Mouse (Mus musculus): ENCODE data around the gene Nup107. TPM values are rescaled to one million over a fixed set of nuclear protein-coding genes. Genes with fewer than 3 reads are reported as not detected.

The Nup107 gene
- polyA plus RNA-seq, 1 experiment from 2014 or later: 64.8 TPM

DNA sequence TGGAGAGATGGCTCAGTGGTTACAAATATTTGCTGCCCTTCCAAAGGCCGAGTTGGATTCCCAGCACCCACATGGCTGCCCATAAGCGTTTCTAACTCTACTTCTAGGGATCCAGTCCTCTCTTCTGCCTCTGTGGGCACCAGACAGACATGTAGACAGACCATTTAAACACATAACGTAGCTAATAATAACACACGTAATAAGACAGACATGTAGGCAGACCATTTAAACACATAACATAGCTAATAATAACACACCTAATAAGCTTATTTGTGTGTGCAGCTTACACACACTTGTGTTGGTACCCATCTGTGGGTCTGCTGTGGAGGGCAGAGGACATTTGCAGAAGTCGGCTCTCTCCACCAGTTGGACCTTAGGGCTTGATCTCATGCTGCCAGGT, 35.7 kb downstream of the Nup107 start:
- WGBS: 91% methylated on average over 5 of the region's 5 CpGs
- Histone ChIP-seq H3K4me1 (replicated peaks; ENCODE audit: control insufficient read depth, insufficient read depth, low read length) (no peaks in the 10 kb centered on the region), H3K9ac (ENCODE audit: low read length) (no peak overlapping the region), H3K27me3 (ENCODE audit: control insufficient read depth, insufficient read depth, low read depth, low read length) (no peaks in the 10 kb centered on the region), H3K36me3 (ENCODE audit: control insufficient read depth, insufficient read depth, low read length) (peaks cover 65% of the 10 kb centered on the region), H3K4me3 (ENCODE audit: low read length) (no peak overlapping the region), H3K27ac (ENCODE audit: low read length) (no peak overlapping the region), H3K9me3 (ENCODE audit: control insufficient read depth, low read length) (no peaks in the 10 kb centered on the region), H3K4me2 (ENCODE audit: low read depth, low read length) (no peak overlapping the region)
- no peak for ATAC-seq (ENCODE audit: low read depth)

DNA sequence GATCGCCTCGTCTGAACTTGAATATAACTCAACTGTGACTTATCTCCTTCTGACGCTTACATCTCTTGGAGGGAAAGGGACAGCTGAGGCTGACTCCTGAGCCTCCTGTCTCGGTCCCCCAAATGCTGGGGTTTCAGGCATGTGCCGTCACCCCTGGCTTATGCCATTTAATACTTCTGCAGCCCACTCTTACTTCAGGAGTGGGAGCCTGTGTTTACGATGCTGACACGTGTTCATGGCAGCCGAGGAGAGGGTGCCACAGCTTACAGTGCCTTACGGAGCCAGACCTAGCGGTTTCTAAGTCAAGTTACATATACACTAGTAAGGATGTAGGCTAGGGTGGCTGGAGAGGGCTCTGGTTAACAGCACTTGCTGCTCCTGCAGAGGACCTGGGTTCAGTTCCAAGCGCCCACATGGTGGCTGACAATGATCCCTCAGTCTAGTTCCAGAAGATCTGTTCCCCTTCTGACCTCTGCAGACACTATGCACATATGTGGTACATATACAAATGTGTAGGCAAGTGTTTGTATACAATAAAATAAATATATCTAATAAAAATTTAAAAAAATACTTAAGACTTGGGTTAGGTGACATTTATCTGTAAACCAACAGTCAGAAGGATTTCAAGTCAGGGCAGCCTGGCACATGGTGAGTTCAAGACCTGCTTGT, 36.6 kb downstream of the Nup107 start:
- 91% methylated on average over 11 of the region's 11 CpGs for WGBS
- no peak overlapping the region for H3K27ac ChIP-seq (ENCODE audit: low read length)
- peaks cover 65% of the 10 kb centered on the region for H3K36me3 ChIP-seq (ENCODE audit: control insufficient read depth, insufficient read depth, low read length)
- no peak for ATAC-seq (ENCODE audit: low read depth)
- no peak overlapping the region for H3K4me3 ChIP-seq (ENCODE audit: low read length)
- no peaks in the 10 kb centered on the region for H3K9me3 ChIP-seq (ENCODE audit: control insufficient read depth, low read length)
- H3K9ac ChIP-seq (ENCODE audit: low read length): no peak overlapping the region
- H3K27me3 ChIP-seq (ENCODE audit: control insufficient read depth, insufficient read depth, low read depth, low read length): no peaks in the 10 kb centered on the region
- H3K4me1 ChIP-seq (replicated peaks; ENCODE audit: control insufficient read depth, insufficient read depth, low read length): no peaks in the 10 kb centered on the region
- no peak overlapping the region for H3K4me2 ChIP-seq (ENCODE audit: low read depth, low read length)

- H3K9me3 ChIP-seq (ENCODE audit: control insufficient read depth, low read length): no peaks in the 10 kb centered on the region
- 87% methylated on average over 13 of the region's 13 CpGs for WGBS
- H3K27me3 ChIP-seq (ENCODE audit: control insufficient read depth, insufficient read depth, low read depth, low read length): no peaks in the 10 kb centered on the region
Measured at GRCm38 (mm10) chr10:117755086-117755798, 37.3 kb downstream of the Nup107 start.

DNA sequence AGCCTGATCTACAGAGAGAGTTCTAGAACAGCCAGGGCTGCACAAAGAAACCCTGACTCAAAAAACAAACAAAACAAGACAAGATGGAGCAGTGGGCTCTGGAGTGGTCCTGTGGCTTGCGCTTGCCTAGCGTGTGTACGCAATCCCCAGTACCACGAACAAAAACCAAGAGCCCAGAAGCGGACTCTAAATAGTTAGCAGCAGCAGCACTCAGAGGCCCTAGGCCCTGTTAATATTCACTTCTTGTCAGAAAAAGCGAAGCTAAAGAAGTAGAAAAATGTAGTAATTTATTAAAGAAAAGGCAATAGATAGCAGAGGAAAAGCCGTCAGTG, 37.9 kb downstream of the Nup107 start:
- peaks cover 3% of the 10 kb centered on the region; the same call in 1 of the 2 replicates for H3K9me3 ChIP-seq (ENCODE audit: control insufficient read depth, low read length)
- no peak for ATAC-seq (ENCODE audit: low read depth)
- 92% methylated on average over 7 of the region's 7 CpGs for WGBS

More at GRCm38 (mm10) chr10:117755086-117755798, 37.3 kb downstream of the Nup107 start:
- Histone ChIP-seq H3K4me3 (ENCODE audit: low read length) (no peak overlapping the region), H3K4me2 (ENCODE audit: low read depth, low read length) (no peak overlapping the region), H3K36me3 (ENCODE audit: control insufficient read depth, insufficient read depth, low read length) (peaks cover 61% of the 10 kb centered on the region), H3K4me1 (replicated peaks; ENCODE audit: control insufficient read depth, insufficient read depth, low read length) (no peaks in the 10 kb centered on the region), H3K9ac (ENCODE audit: low read length) (no peak overlapping the region), H3K27ac (ENCODE audit: low read length) (no peak overlapping the region)
- no peak for ATAC-seq (ENCODE audit: low read depth)

GRCm38 (mm10) chr10:117753711-117754608, 38.5 kb downstream of the Nup107 start:
- 90% methylated on average over 8 of the region's 8 CpGs for WGBS
- no peak for ATAC-seq (ENCODE audit: low read depth)

More for the DNA sequence above, 37.9 kb downstream of the Nup107 start:
- Histone ChIP-seq H3K36me3 (ENCODE audit: control insufficient read depth, insufficient read depth, low read length) (peaks cover 62% of the 10 kb centered on the region), H3K4me1 (replicated peaks; ENCODE audit: control insufficient read depth, insufficient read depth, low read length) (no peaks in the 10 kb centered on the region), H3K9ac (ENCODE audit: low read length) (no peak overlapping the region), H3K27me3 (ENCODE audit: control insufficient read depth, insufficient read depth, low read depth, low read length) (no peaks in the 10 kb centered on the region), H3K4me2 (ENCODE audit: low read depth, low read length) (no peak overlapping the region), H3K4me3 (ENCODE audit: low read length) (no peak overlapping the region), H3K27ac (ENCODE audit: low read length) (no peak overlapping the region)

GRCm38 (mm10) chr10:117752851-117753647, 39.5 kb downstream of the Nup107 start:
- peaks cover 3% of the 10 kb centered on the region; the same call in 1 of the 2 replicates for H3K9me3 ChIP-seq (ENCODE audit: control insufficient read depth, low read length)
- H3K4me1 ChIP-seq (replicated peaks; ENCODE audit: control insufficient read depth, insufficient read depth, low read length): no peaks in the 10 kb centered on the region
- no peak overlapping the region for H3K4me3 ChIP-seq (ENCODE audit: low read length)
- ATAC-seq (ENCODE audit: low read depth): no peak
- no peaks in the 10 kb centered on the region for H3K27me3 ChIP-seq (ENCODE audit: control insufficient read depth, insufficient read depth, low read depth, low read length)
- WGBS: 94% methylated on average over 5 of the region's 5 CpGs
- H3K27ac ChIP-seq (ENCODE audit: low read length): no peak overlapping the region
- no peak overlapping the region for H3K9ac ChIP-seq (ENCODE audit: low read length)
- H3K4me2 ChIP-seq (ENCODE audit: low read depth, low read length): no peak overlapping the region
- peaks cover 56% of the 10 kb centered on the region for H3K36me3 ChIP-seq (ENCODE audit: control insufficient read depth, insufficient read depth, low read length)

More at GRCm38 (mm10) chr10:117753711-117754608, 38.5 kb downstream of the Nup107 start:
- Histone ChIP-seq H3K9me3 (ENCODE audit: control insufficient read depth, low read length) (peaks cover 3% of the 10 kb centered on the region; the same call in 1 of the 2 replicates), H3K27me3 (ENCODE audit: control insufficient read depth, insufficient read depth, low read depth, low read length) (no peaks in the 10 kb centered on the region), H3K4me1 (replicated peaks; ENCODE audit: control insufficient read depth, insufficient read depth, low read length) (no peaks in the 10 kb centered on the region), H3K27ac (ENCODE audit: low read length) (no peak overlapping the region), H3K36me3 (ENCODE audit: control insufficient read depth, insufficient read depth, low read length) (peaks cover 59% of the 10 kb centered on the region), H3K9ac (ENCODE audit: low read length) (no peak overlapping the region), H3K4me3 (ENCODE audit: low read length) (no peak overlapping the region), H3K4me2 (ENCODE audit: low read depth, low read length) (no peak overlapping the region)

DNA sequence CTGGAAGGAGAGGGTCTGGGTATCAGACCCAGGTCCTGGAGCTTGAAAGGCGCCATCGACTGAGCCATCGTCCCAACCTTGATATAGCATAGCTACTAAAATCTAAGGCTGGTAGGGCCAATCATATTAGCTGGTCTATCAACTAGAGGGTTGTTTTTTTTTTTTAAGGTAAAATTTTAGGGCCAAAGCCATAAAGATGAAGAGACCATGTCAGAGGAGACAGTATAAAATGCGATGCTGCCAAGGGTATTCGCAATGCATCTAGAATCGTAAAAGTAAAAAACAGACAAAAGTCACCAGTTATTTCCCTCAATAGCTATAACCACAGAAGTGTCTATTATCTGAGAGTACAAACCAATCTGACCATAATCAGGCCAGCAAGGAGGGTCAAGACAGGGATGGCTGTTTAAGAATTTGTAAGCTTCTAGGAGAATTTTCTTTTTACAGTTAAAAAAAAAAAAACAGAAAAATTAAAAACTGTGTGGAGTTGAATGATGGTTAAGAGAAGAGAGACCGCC, 40.1 kb downstream of the Nup107 start:
- WGBS: 97% methylated on average over 7 of the region's 7 CpGs
- H3K36me3 ChIP-seq (ENCODE audit: control insufficient read depth, insufficient read depth, low read length): peaks cover 49% of the 10 kb centered on the region
- H3K27ac ChIP-seq (ENCODE audit: low read length): no peak overlapping the region
- H3K4me3 ChIP-seq (ENCODE audit: low read length): no peak overlapping the region
- H3K4me1 ChIP-seq (replicated peaks; ENCODE audit: control insufficient read depth, insufficient read depth, low read length): no peaks in the 10 kb centered on the region
- no peak overlapping the region for H3K9ac ChIP-seq (ENCODE audit: low read length)
- no peak for ATAC-seq (ENCODE audit: low read depth)
- no peak overlapping the region for H3K4me2 ChIP-seq (ENCODE audit: low read depth, low read length)
- H3K27me3 ChIP-seq (ENCODE audit: control insufficient read depth, insufficient read depth, low read depth, low read length): no peaks in the 10 kb centered on the region
- peaks cover 3% of the 10 kb centered on the region; the same call in 1 of the 2 replicates for H3K9me3 ChIP-seq (ENCODE audit: control insufficient read depth, low read length)

DNA sequence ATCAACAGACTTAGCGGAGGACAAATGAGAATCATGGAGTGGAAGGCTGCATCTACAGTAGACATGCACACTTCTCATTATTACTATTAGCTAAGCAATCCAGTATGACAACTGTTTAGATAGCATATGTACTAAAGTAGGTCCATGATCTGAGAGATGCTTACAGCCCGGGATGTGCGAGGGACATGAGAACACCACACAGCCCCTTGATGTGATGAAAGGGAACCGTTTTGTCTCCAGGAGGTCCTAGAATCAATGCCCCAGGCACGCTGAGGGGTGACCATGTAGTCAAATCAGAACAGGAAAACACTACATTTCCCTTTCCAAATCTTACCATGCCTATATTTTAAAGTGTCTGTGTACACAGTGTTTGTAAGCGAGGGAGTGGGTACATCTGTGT, 40.8 kb downstream of the Nup107 start:
- WGBS: 91% methylated on average over 6 of the region's 6 CpGs
- peaks cover 44% of the 10 kb centered on the region for H3K36me3 ChIP-seq (ENCODE audit: control insufficient read depth, insufficient read depth, low read length)

More for the DNA sequence above, 40.8 kb downstream of the Nup107 start:
- Histone ChIP-seq H3K27ac (ENCODE audit: low read length) (no peak overlapping the region), H3K9ac (ENCODE audit: low read length) (no peak overlapping the region), H3K4me2 (ENCODE audit: low read depth, low read length) (no peak overlapping the region), H3K4me1 (replicated peaks; ENCODE audit: control insufficient read depth, insufficient read depth, low read length) (0 out of 2 replicates have a peak, but pooled peaks cover 3% of the 10 kb centered on the region), H3K4me3 (ENCODE audit: low read length) (no peak overlapping the region), H3K9me3 (ENCODE audit: control insufficient read depth, low read length) (peaks cover 3% of the 10 kb centered on the region; the same call in 1 of the 2 replicates), H3K27me3 (ENCODE audit: control insufficient read depth, insufficient read depth, low read depth, low read length) (no peaks in the 10 kb centered on the region)
- no peak for ATAC-seq (ENCODE audit: low read depth)

All from lung, embryonic 16.5 days (tissue).